Mouse (Mus musculus) midbrain, postnatal 0 days (tissue): ENCODE results near the gene Utp11. TPM values are rescaled to one million over a fixed set of nuclear protein-coding genes. Genes with fewer than 3 reads are reported as not detected.

Experiments
- ATAC-seq: fragments of 200-750 bp; cut with Nextera tagmentation; 2 replicates; pipeline ENCODE4 v1.8.0; 2017; ENCODE audit warnings: moderate number of reproducible peaks, mild to moderate bottlenecking, moderate TSS enrichment, moderate library complexity; ENCODE audit not compliant: low FRiP score
- DNase-seq: peaks from one replicate; pipeline ENCODE4 v3.0.0-alpha.2; 2015; ENCODE audit warnings: low spot score
- H3K27ac ChIP-seq: fragments of 300-500 bp; sonication (generic); 2 replicates; pipeline ENCODE4 v1.5.1; 2014; ENCODE audit warnings: low read depth, mild to moderate bottlenecking, low read length, mixed read lengths
- H3K27me3 ChIP-seq: fragments of 300-500 bp; sonication (generic); 2 replicates; pipeline ENCODE4 v1.6.1; 2014; ENCODE audit warnings: low read length, control low read depth, mixed read lengths; ENCODE audit not compliant: insufficient read depth
- H3K36me3 ChIP-seq: fragments of 300-500 bp; sonication (generic); 2 replicates; pipeline ENCODE4 v1.6.1; 2014; ENCODE audit warnings: low read length, control low read depth, mixed read lengths; ENCODE audit not compliant: insufficient read depth
- H3K4me1 ChIP-seq: fragments of 300-500 bp; sonication (generic); 2 replicates; pipeline ENCODE4 v1.6.1; 2014; ENCODE audit warnings: mild to moderate bottlenecking, control low read depth, antibody characterized with exemption, low read length, mixed read lengths; ENCODE audit not compliant: insufficient read depth
- H3K4me2 ChIP-seq: fragments of 300-500 bp; sonication (generic); 2 replicates; pipeline ENCODE4 v1.6.1; 2014; ENCODE audit warnings: low read depth, mild to moderate bottlenecking, low read length, mixed read lengths; ENCODE audit not compliant: poor library complexity, severe bottlenecking
- H3K4me3 ChIP-seq: fragments of 300-500 bp; sonication (generic); 2 replicates; pipeline ENCODE4 v1.5.1; 2014; ENCODE audit warnings: low read depth, mild to moderate bottlenecking, low read length, moderate library complexity
- H3K9ac ChIP-seq: fragments of 300-500 bp; sonication (generic); replicated peaks from 2 replicates; pipeline ENCODE4 v1.6.1; 2014; ENCODE audit warnings: mild to moderate bottlenecking, low read length, moderate library complexity, mixed read lengths; ENCODE audit not compliant: poor library complexity, severe bottlenecking
- H3K9me3 ChIP-seq: fragments of 300-500 bp; sonication (generic); 2 replicates; pipeline ENCODE4 v1.6.1; 2016; ENCODE audit warnings: low read length, control low read depth
- CTCF ChIP-seq: IDR thresholded peaks from 2 replicates; pipeline ENCODE4 v1.5.1; 2016; ENCODE audit warnings: antibody characterized with exemption, mild to moderate bottlenecking
- WGBS: fragments of 180-500 bp; shearing (Covaris S2); extraction: QIAGEN DNeasy Blood & Tissue Kit; methylation state at CpG from one replicate; pipeline ENCODE4 v1.1.7; 2014; 5-methylcytosine and 5-hydroxymethylcytosine counted together
- microRNA counts: library from miRNA; unstranded; fragments of <30 nt; microRNA quantifications from one replicate; lab custom pipeline; 2015
- microRNA-seq: library from miRNA; unstranded; fragments of <30 nt; microRNA quantifications from one replicate; pipeline ENCODE4, GENCODE M21; 2016; ENCODE audit warnings: borderline number of aligned reads
- polyA plus RNA-seq: library from polyadenylated mRNA; unstranded; fragments of >200 nt; fragmentation: Nextera tagmentation; extraction: Ambion mirVana; gene quantifications from 2 replicates; pipeline ENCODE4 v1.2.1, GENCODE M21; 2015
- total RNA-seq: library from RNA; depleted of rRNA; stranded (reverse); fragments of >200 nt; gene quantifications from 2 replicates; pipeline ENCODE4 v1.2.3, GENCODE M21; 2014; rRNA removed

Gene Utp11
- total and polyA plus RNA-seq, 2 experiments from 2014 or later: 10.3 to 31.7 TPM

GRCm38 (mm10) chr4:124643859-124644258, 49.5 kb downstream of the Utp11 start:
- Histone ChIP-seq H3K4me1 (no peaks in the 10 kb centered on the region; the same call in 1 of the 2 replicates), H3K4me2 (no peak overlapping the region), H3K4me3 (no peak overlapping the region), H3K27ac (no peak overlapping the region), H3K27me3 (no peaks in the 10 kb centered on the region), H3K36me3 (no peaks in the 10 kb centered on the region), H3K9me3 (no peaks in the 10 kb centered on the region), H3K9ac (no peak overlapping the region)
- TF ChIP-seq CTCF: no peak
- DNase-seq: no peak
- 94% methylated on average over 9 of the region's 9 CpGs for WGBS
- no peak for ATAC-seq

GRCm38 (mm10) chr4:124639715-124640114, 53.7 kb downstream of the Utp11 start:
- H3K4me2 ChIP-seq: no peak overlapping the region
- no peaks in the 10 kb centered on the region for H3K27me3 ChIP-seq
- no peaks in the 10 kb centered on the region; the same call in 1 of the 2 replicates for H3K4me1 ChIP-seq
- whole genome bisulfite sequencing: 22% methylated on average over 12 of the region's 12 CpGs
- DNase-seq (no peak), ATAC-seq (no peak)
- H3K9ac ChIP-seq: no peak overlapping the region
- H3K27ac ChIP-seq: no peak overlapping the region
- H3K4me3 ChIP-seq: no peak overlapping the region
- TF ChIP-seq CTCF: no peak
- no peaks in the 10 kb centered on the region for H3K9me3 ChIP-seq
- H3K36me3 ChIP-seq: no peaks in the 10 kb centered on the region

- H3K4me3 ChIP-seq: no peak overlapping the region
- H3K27me3 ChIP-seq: no peaks in the 10 kb centered on the region
- no peaks in the 10 kb centered on the region; the same call in 1 of the 2 replicates for H3K4me1 ChIP-seq
- H3K9me3 ChIP-seq: no peaks in the 10 kb centered on the region
- no peak for ATAC-seq
- H3K36me3 ChIP-seq: no peaks in the 10 kb centered on the region
- 17% methylated on average over 9 of the region's 9 CpGs for WGBS
- no peak overlapping the region for H3K4me2 ChIP-seq
- no peak for TF ChIP-seq CTCF
- H3K9ac ChIP-seq: no peak overlapping the region
- H3K27ac ChIP-seq: no peak overlapping the region
- no peak for DNase-seq
Observed at GRCm38 (mm10) chr4:124633281-124633680, 60.1 kb downstream of the Utp11 start.

- Histone ChIP-seq H3K9me3 (no peaks in the 10 kb centered on the region), H3K4me3 (no peak overlapping the region), H3K27ac (no peak overlapping the region), H3K4me1 (no peaks in the 10 kb centered on the region; the same call in 1 of the 2 replicates), H3K4me2 (no peak overlapping the region), H3K27me3 (no peaks in the 10 kb centered on the region), H3K9ac (no peak overlapping the region), H3K36me3 (no peaks in the 10 kb centered on the region)
- ATAC-seq (no peak), DNase-seq (no peak)
- no peak for TF ChIP-seq CTCF
- 42% methylated on average over 10 of the region's 10 CpGs for WGBS
Observed at GRCm38 (mm10) chr4:124632856-124633255, 60.5 kb downstream of the Utp11 start.

GRCm38 (mm10) chr4:124631456-124631855, 61.9 kb downstream of the Utp11 start:
- Histone ChIP-seq H3K27ac (no peak overlapping the region), H3K9me3 (no peaks in the 10 kb centered on the region), H3K4me1 (no peaks in the 10 kb centered on the region; the same call in 1 of the 2 replicates), H3K4me3 (no peak overlapping the region), H3K4me2 (no peak overlapping the region), H3K36me3 (no peaks in the 10 kb centered on the region), H3K9ac (no peak overlapping the region), H3K27me3 (no peaks in the 10 kb centered on the region)
- no peak for TF ChIP-seq CTCF
- 72% methylated on average over 4 of the region's 4 CpGs for WGBS
- no peak for ATAC-seq
- DNase-seq: no peak

MicroRNAs encoded within 50 kb of the gene (microRNA counts, 519-probe panel; counts per million panel counts)
- microRNA mmu-miR-697 (lab: Ali Mortazavi, UCI): 528 counts per million, percentile 58 among the panel's probes with 10 or more counts

Small RNA genes within 50 kb of the gene (microRNA-seq; reads per million reads assigned to microRNA genes)
- gene Gm24721: not detected
- not detected for gene Mir697

Other genes with a start within 250 kb of the Utp11 start
- gene 3100002H09Rik, start 82.8 kb downstream of the Utp11 start, total RNA-seq: not detected in 2 replicates
- gene 3100002H09Rik, start 82.8 kb downstream of the Utp11 start, polyA plus RNA-seq: 0.19 TPM in 1 of 2 replicates, not detected in the other
- 17.7 and 19.8 TPM in 2 replicates for gene Pou3f1, start 36.8 kb downstream of the Utp11 start, total RNA-seq
- 11.4 and 11.5 TPM in 2 replicates for gene Pou3f1, start 36.8 kb downstream of the Utp11 start, polyA plus RNA-seq
- 5.0 and 6.9 TPM in 2 replicates for gene Fhl3, start 7.1 kb upstream of the Utp11 start, total RNA-seq
- gene Fhl3, start 7.1 kb upstream of the Utp11 start, polyA plus RNA-seq: 1.7 and 2.0 TPM in 2 replicates
- gene Sf3a3, start 21.2 kb upstream of the Utp11 start, total RNA-seq: 32.8 and 34.3 TPM in 2 replicates
- gene Sf3a3, start 21.2 kb upstream of the Utp11 start, polyA plus RNA-seq: 73.8 and 75.9 TPM in 2 replicates
- gene Inpp5b, start 48.2 kb upstream of the Utp11 start, total RNA-seq: 19.0 and 20.5 TPM in 2 replicates
- 14.3 and 16.0 TPM in 2 replicates for gene Inpp5b, start 48.2 kb upstream of the Utp11 start, polyA plus RNA-seq
- gene Mtf1, start 108.5 kb upstream of the Utp11 start, total RNA-seq: 7.0 and 15.5 TPM in 2 replicates
- gene Mtf1, start 108.5 kb upstream of the Utp11 start, polyA plus RNA-seq: 22.1 and 24.7 TPM in 2 replicates
- 54.5 and 78.4 TPM in 2 replicates for gene Yrdc, start 157.1 kb upstream of the Utp11 start, total RNA-seq
- gene Yrdc, start 157.1 kb upstream of the Utp11 start, polyA plus RNA-seq: 48.9 and 55.7 TPM in 2 replicates
- 163 and 181 TPM in 2 replicates for gene 1110065P20Rik, start 157.6 kb upstream of the Utp11 start, total RNA-seq
- gene 1110065P20Rik, start 157.6 kb upstream of the Utp11 start, polyA plus RNA-seq: 135 and 141 TPM in 2 replicates
- gene Maneal, start 168.6 kb upstream of the Utp11 start, total RNA-seq: 43.7 and 50.5 TPM in 2 replicates
- 9.4 and 9.5 TPM in 2 replicates for gene Maneal, start 168.6 kb upstream of the Utp11 start, polyA plus RNA-seq
- gene Epha10, start 187.3 kb upstream of the Utp11 start, total RNA-seq: 43.4 and 50.1 TPM in 2 replicates
- 14.8 and 15.3 TPM in 2 replicates for gene Epha10, start 187.3 kb upstream of the Utp11 start, polyA plus RNA-seq
- gene 9930104L06Rik, start 243.4 kb upstream of the Utp11 start, total RNA-seq: 15.6 and 21.7 TPM in 2 replicates
- 8.9 and 9.3 TPM in 2 replicates for gene 9930104L06Rik, start 243.4 kb upstream of the Utp11 start, polyA plus RNA-seq
- gene Cdca8, start 245.7 kb upstream of the Utp11 start, total RNA-seq: 3.0 and 6.3 TPM in 2 replicates
- gene Cdca8, start 245.7 kb upstream of the Utp11 start, polyA plus RNA-seq: 10.3 and 14.8 TPM in 2 replicates